Mouse (Mus musculus): ENCODE results near the gene Nfe2l3. TPM values are rescaled to one million over a fixed set of nuclear protein-coding genes. Genes with fewer than 3 reads are reported as not detected.

Gene Nfe2l3
- polyA plus RNA-seq, 2 experiments: 0.11 to 0.20 TPM

DNA sequence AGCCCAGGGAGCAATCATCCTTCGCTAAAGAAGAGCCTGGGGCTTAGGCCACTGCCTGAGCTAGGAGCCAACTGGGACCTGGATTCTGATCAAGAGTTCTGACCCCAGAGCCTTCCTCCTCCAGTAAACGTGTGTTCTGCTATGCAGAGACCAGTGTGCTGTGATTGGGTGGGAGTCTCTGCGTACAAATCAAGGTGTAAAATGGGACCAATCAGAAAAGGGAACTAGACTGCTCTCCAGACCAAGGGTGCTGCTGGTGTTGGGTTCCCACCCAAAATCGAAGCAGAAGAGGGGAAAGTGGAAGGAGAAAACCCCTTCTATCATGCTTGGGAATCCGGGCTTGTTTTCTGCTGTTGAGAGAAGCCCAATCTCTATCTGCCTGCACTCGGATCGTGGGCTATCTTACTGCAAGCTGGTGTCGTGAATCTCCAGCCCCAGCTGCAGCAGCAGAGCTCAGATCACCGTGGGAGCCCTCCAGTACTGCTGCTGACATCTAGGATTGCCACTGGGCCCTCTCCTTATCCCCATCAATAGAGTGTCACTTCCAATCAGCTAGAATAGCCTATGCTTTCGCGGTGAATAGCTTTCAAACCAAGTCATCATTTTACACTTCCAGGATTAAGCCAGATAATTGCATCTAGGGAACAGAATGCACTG is 8.9 kb upstream of the Nfe2l3 start:
- Histone ChIP-seq H3K4me1 (replicated peaks; ENCODE audit: control insufficient read depth in 2 of 2, insufficient read depth in 2 of 2, low read length in 1 of 2) (peaks cover 0 to 8% of the 10 kb centered on the region in 2 experiments; a peak in 3 of 4 replicates), H3K4me3 (ENCODE audit: insufficient read depth in 1 of 2, low read depth in 2 of 2, low read length in 2 of 2) (no peak overlapping the region), H3K36me3 (replicated peaks; ENCODE audit: control insufficient read depth, insufficient read depth, low read depth) (no peaks in the 10 kb centered on the region), H3K9ac (replicated peaks) (no peak overlapping the region), H3K27ac (no peak overlapping the region), H3K9me3 (ENCODE audit: control insufficient read depth, low read length) (no peaks in the 10 kb centered on the region), H3K27me3 (ENCODE audit: control insufficient read depth, insufficient read depth, low read length) (no peaks in the 10 kb centered on the region), H3K4me2 (ENCODE audit: low read depth) (no peak overlapping the region)
- DNase-seq (ENCODE audit: low read depth in 3 of 3, low spot score in 3 of 3) (no peak), ATAC-seq (ENCODE audit: insufficient read depth) (no peak)
- no peak for TF ChIP-seq EP300 (IDR thresholded peaks at IDR 0.05; ENCODE audit: low read depth)
- no peak for TF ChIP-seq CTCF (IDR thresholded peaks at IDR 0.05; ENCODE audit: low read depth)
- 30% methylated on average over 11 of the region's 11 CpGs for WGBS (ENCODE audit: insufficient replicate concordance)

DNA sequence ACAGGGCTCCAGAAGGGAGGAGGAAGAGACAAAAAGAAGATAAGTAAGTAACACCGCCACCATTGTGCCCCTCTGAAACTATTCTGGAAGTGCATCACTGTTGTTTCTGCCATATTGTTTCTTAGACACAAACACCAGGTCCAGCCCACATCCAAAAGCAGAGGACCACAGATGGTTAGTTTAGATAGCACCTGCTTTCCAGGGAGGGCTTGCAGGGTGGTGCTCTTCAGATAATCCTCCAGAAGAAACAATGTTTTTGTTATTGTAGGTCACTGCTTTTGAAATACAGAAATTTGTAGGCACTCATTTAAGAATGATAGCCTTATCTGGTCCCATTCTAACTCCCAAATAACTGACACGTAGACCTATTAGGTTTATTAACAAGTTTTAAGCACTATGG is 7.9 kb upstream of the Nfe2l3 start:
- H3K9me3 ChIP-seq (ENCODE audit: control insufficient read depth, low read length): no peaks in the 10 kb centered on the region
- peak in 1 of 3 experiments; percentile 13 for DNase-seq (ENCODE audit: low read depth in 3 of 3, low spot score in 3 of 3)
- peak; percentile 62; the same call in 1 of the 2 replicates for ATAC-seq (ENCODE audit: insufficient read depth)
- H3K4me2 ChIP-seq (ENCODE audit: low read depth): no peak overlapping the region
- no peaks in the 10 kb centered on the region for H3K36me3 ChIP-seq (replicated peaks; ENCODE audit: control insufficient read depth, insufficient read depth, low read depth)
- TF ChIP-seq CTCF (IDR thresholded peaks at IDR 0.05; ENCODE audit: low read depth): no peak
- peak; percentile 38; the same call in 1 of the 2 replicates for TF ChIP-seq EP300 (IDR thresholded peaks at IDR 0.05; ENCODE audit: low read depth)
- H3K4me1 ChIP-seq (replicated peaks; ENCODE audit: control insufficient read depth in 2 of 2, insufficient read depth in 2 of 2, low read length in 1 of 2): peaks cover 0 to 8% of the 10 kb centered on the region in 2 experiments; a peak in 3 of 4 replicates
- no peak overlapping the region for H3K9ac ChIP-seq (replicated peaks)
- H3K27me3 ChIP-seq (ENCODE audit: control insufficient read depth, insufficient read depth, low read length): no peaks in the 10 kb centered on the region
- no peak overlapping the region for H3K4me3 ChIP-seq (ENCODE audit: insufficient read depth in 1 of 2, low read depth in 2 of 2, low read length in 2 of 2)
- no peak overlapping the region for H3K27ac ChIP-seq
- 35% methylated on average over 2 of the region's 2 CpGs for WGBS (ENCODE audit: insufficient replicate concordance)

DNA sequence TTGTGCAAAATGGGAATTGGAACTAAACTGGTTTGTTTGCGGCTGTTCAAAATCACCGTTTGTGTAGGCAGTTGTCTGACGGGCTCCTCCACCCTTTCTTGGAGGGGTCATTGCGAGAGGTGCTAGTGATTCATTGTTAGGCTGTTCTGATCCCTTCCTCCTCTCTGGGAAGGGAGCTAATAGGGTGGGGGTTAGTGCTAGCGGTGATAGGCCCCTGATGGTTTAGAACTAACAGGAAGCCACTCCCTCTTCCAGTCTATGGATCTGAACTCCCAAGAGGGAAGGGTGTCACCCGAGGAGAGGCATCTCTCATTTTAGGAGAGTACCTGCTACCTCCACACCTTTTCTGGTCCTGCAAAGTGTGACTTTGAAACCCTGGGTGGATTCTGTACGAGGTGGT is 1.8 kb downstream of the Nfe2l3 start:
- Histone ChIP-seq H3K9me3 (ENCODE audit: control insufficient read depth, low read length) (no peaks in the 10 kb centered on the region), H3K27me3 (ENCODE audit: control insufficient read depth, insufficient read depth, low read length) (peaks cover 44% of the 10 kb centered on the region), H3K9ac (replicated peaks) (no peak overlapping the region), H3K4me3 (ENCODE audit: insufficient read depth in 1 of 2, low read depth in 2 of 2, low read length in 2 of 2) (no peak overlapping the region), H3K4me1 (replicated peaks; ENCODE audit: control insufficient read depth in 2 of 2, insufficient read depth in 2 of 2, low read length in 1 of 2) (peaks cover 0 to 6% of the 10 kb centered on the region in 2 experiments; a peak in 3 of 4 replicates), H3K27ac (no peak overlapping the region), H3K4me2 (ENCODE audit: low read depth) (no peak overlapping the region), H3K36me3 (replicated peaks; ENCODE audit: control insufficient read depth, insufficient read depth, low read depth) (no peaks in the 10 kb centered on the region)
- no peak for ATAC-seq (ENCODE audit: insufficient read depth)
- TF ChIP-seq EP300 (IDR thresholded peaks at IDR 0.05; ENCODE audit: low read depth): no peak
- TF ChIP-seq CTCF (IDR thresholded peaks at IDR 0.05; ENCODE audit: low read depth): no peak
- WGBS (ENCODE audit: insufficient replicate concordance): 28% methylated on average over 7 of the region's 7 CpGs
- DNase-seq (ENCODE audit: low read depth in 3 of 3, low spot score in 3 of 3): no peak

DNA sequence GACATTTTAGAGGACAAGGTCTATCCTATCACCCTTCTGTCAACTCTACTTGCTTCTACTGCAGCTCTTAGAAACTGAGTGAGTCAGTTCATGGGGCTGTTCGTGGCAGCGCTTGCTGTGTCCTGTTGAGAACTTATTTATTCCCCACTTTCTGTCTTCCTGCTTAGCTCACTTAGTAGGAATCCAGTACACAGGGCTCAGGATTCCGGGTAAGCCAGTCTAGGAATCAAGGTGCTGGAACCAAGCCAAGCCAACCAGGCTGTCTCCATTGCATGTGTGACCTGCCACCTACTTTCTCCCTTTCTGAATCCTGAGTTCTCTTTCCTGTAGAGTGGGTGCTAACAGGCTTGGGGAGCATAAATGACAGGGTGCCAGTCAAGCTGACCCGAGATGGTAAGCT is 5.2 kb downstream of the Nfe2l3 start:
- Histone ChIP-seq H3K27ac (no peak overlapping the region), H3K36me3 (replicated peaks; ENCODE audit: control insufficient read depth, insufficient read depth, low read depth) (no peaks in the 10 kb centered on the region), H3K9me3 (ENCODE audit: control insufficient read depth, low read length) (no peaks in the 10 kb centered on the region), H3K9ac (replicated peaks) (no peak overlapping the region), H3K27me3 (ENCODE audit: control insufficient read depth, insufficient read depth, low read length) (peaks cover 35% of the 10 kb centered on the region), H3K4me2 (ENCODE audit: low read depth) (no peak overlapping the region), H3K4me3 (ENCODE audit: insufficient read depth in 1 of 2, low read depth in 2 of 2, low read length in 2 of 2) (no peak overlapping the region), H3K4me1 (replicated peaks; ENCODE audit: control insufficient read depth in 2 of 2, insufficient read depth in 2 of 2, low read length in 1 of 2) (peaks cover 0 to 4% of the 10 kb centered on the region in 2 experiments; a peak in 2 of 4 replicates)
- TF ChIP-seq CTCF (IDR thresholded peaks at IDR 0.05; ENCODE audit: low read depth): no peak
- no peak for TF ChIP-seq EP300 (IDR thresholded peaks at IDR 0.05; ENCODE audit: low read depth)
- DNase-seq (ENCODE audit: low read depth in 3 of 3, low spot score in 3 of 3) (no peak), ATAC-seq (ENCODE audit: insufficient read depth) (no peak)
- WGBS (ENCODE audit: insufficient replicate concordance): 55% methylated on average over 4 of the region's 4 CpGs

DNA sequence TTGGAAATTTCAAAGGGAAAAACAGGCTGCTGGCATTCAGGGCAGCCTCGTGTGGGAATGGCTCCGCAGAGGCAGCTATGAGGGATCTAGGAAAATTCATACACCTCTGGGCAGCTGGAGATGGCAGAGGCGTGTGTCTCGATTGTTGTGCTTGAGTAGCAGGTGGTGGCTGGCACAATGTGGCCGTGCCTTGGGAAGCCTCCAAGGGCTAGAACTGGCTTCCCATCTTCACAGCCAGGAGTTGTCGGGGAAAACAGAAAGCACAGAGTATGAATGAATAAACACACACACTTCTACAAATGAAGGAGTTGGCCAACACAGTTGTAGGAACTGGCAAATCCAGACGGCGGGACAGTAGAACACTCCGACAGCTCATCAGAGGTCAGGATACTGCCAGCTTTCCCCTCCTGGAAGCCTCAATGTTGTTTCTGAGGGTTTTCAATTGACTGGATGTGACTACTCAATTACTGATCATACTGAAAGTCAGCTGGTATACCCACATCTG is 6.4 kb downstream of the Nfe2l3 start:
- Histone ChIP-seq H3K4me3 (ENCODE audit: insufficient read depth in 1 of 2, low read depth in 2 of 2, low read length in 2 of 2) (no peak overlapping the region), H3K4me2 (ENCODE audit: low read depth) (no peak overlapping the region), H3K4me1 (replicated peaks; ENCODE audit: control insufficient read depth in 2 of 2, insufficient read depth in 2 of 2, low read length in 1 of 2) (no peaks in the 10 kb centered on the region), H3K9me3 (ENCODE audit: control insufficient read depth, low read length) (no peaks in the 10 kb centered on the region), H3K9ac (replicated peaks) (no peak overlapping the region), H3K36me3 (replicated peaks; ENCODE audit: control insufficient read depth, insufficient read depth, low read depth) (no peaks in the 10 kb centered on the region), H3K27ac (no peak overlapping the region), H3K27me3 (ENCODE audit: control insufficient read depth, insufficient read depth, low read length) (peaks cover 23% of the 10 kb centered on the region)
- DNase-seq (ENCODE audit: low read depth in 3 of 3, low spot score in 3 of 3) (no peak), ATAC-seq (ENCODE audit: insufficient read depth) (no peak)
- 72% methylated on average over 9 of the region's 9 CpGs for WGBS (ENCODE audit: insufficient replicate concordance)
- TF ChIP-seq EP300 (IDR thresholded peaks at IDR 0.05; ENCODE audit: low read depth) (no peak), CTCF (IDR thresholded peaks at IDR 0.05; ENCODE audit: low read depth) (no peak)

Measured in liver, embryonic 14.5 days (tissue).